8 mouse cellular contexts compared by ENCODE assay signal in the genomic region with DNA sequence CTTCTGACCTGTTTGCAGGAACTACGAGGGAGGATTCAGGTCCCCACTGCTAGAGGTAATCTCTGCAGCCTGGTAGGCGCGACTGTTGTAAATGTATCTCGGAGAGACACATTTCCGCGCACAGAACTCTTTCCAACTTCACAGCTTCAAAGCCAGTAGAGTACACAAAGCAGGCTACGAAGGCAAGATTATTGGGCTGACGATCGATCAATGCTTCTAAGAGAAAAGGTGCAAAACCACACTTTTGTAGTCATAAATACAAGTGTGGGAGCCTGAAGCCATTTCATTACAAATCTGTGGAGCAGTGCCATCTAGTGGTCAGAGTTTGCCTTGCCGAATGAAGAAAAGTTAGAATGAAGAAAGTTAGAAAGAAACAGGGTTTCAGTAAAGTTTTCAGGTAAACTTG.
A peak's percentile ranks its signal among the peaks of the same experiment; 100 is the strongest.
DNase-seq lines count a peak whose midpoint lies in the region; ATAC-seq lines count a peak whose summit lies in the region.

No protein-coding gene starts in this region.

- DNase-seq in ovary, postnatal 10 days (ENCODE audit: low spot score) = peak; percentile 14
- DNase-seq in ovary, adult 18-20 months (ENCODE audit: low spot score) = no peak
- DNase-seq in cerebellum, adult 9-11 months = peak; percentile 7
- DNase-seq in frontal cortex, postnatal 25 days (ENCODE audit: low spot score in 2 of 2) = peak; percentile 37 to 59
- DNase-seq in hindlimb bud, embryonic 11.5 days (ENCODE audit: extremely low spot score, low read depth, low spot score) = peak; percentile 71
- peak; percentile 69 to 70 for DNase-seq in left cerebral cortex, postnatal 25 days (ENCODE audit: low spot score in 2 of 2)
- DNase-seq in right cerebral cortex, postnatal 14 days = peak; percentile 66

- peak; percentile 62 for ATAC-seq in megakaryocyte progenitor cell, adult 5-6 weeks (replicated peaks; ENCODE audit: poor library complexity)

- intact Hi-C loops in left cerebral cortex, postnatal 25 days (cut with DNase I) = loop anchor here (2.0 to 10.0 kb wide), 4 partner anchors 156 to 310 kb away; no protein-coding TSS in a partner anchor
